Mouse (Mus musculus) intestine, embryonic 15.5 days (tissue): ENCODE results near the gene Drc1. TPM values are rescaled to one million over a fixed set of nuclear protein-coding genes. Genes with fewer than 3 reads are reported as not detected.

ENCODE experiments used
- ATAC-seq: fragments of 200-750 bp; cut with Nextera tagmentation; 2 replicates; pipeline ENCODE4 v1.8.0; 2017; ENCODE audit warnings: moderate TSS enrichment, moderate library complexity
- H3K27ac ChIP-seq: fragments of 300-500 bp; sonication (generic); 2 replicates; pipeline ENCODE4 v1.5.1; 2015; ENCODE audit warnings: mild to moderate bottlenecking, inconsistent platforms
- H3K27me3 ChIP-seq: fragments of 300-500 bp; sonication (generic); replicated peaks from 2 replicates; pipeline ENCODE4 v1.6.1; 2015; ENCODE audit warnings: inconsistent platforms
- H3K36me3 ChIP-seq: fragments of 300-500 bp; sonication (generic); 2 replicates; pipeline ENCODE4 v1.6.1; 2015; ENCODE audit warnings: inconsistent platforms
- H3K4me1 ChIP-seq: fragments of 300-500 bp; sonication (generic); replicated peaks from 2 replicates; pipeline ENCODE4 v1.6.1; 2015; ENCODE audit warnings: inconsistent platforms
- H3K4me2 ChIP-seq: fragments of 300-500 bp; sonication (generic); replicated peaks from 2 replicates; pipeline ENCODE4 v1.6.1; 2015; ENCODE audit warnings: mild to moderate bottlenecking, inconsistent platforms
- H3K4me3 ChIP-seq: fragments of 300-500 bp; sonication (generic); replicated peaks from 2 replicates; pipeline ENCODE4 v1.5.1; 2015; ENCODE audit warnings: inconsistent platforms
- H3K9ac ChIP-seq: fragments of 300-500 bp; sonication (generic); 2 replicates; pipeline ENCODE4 v1.6.1; 2015; ENCODE audit warnings: inconsistent platforms
- H3K9me3 ChIP-seq: fragments of 300-500 bp; sonication (generic); 2 replicates; pipeline ENCODE4 v1.6.1; 2016; ENCODE audit warnings: inconsistent platforms
- WGBS: fragments of 180-500 bp; shearing (Covaris S2); methylation state at CpG from one replicate; pipeline ENCODE4 v1.1.7; 2015; 5-methylcytosine and 5-hydroxymethylcytosine counted together
- polyA plus RNA-seq: library from polyadenylated mRNA; unstranded; fragments of >200 nt; fragmentation: Nextera tagmentation; extraction: Ambion mirVana; gene quantifications from 2 replicates; pipeline ENCODE4 v1.2.1, GENCODE M21; 2015

Gene Drc1
- polyA plus RNA-seq, 1 experiment from 2014 or later = 0.38 TPM

GRCm38 (mm10) chr5:30382876-30383275 lies 101.7 kb downstream of the Drc1 start:
- no peak for ATAC-seq
- 42% methylated on average over 7 of the region's 7 CpGs for WGBS
- no peaks in the 10 kb centered on the region for H3K27me3 ChIP-seq
- H3K36me3 ChIP-seq = no peaks in the 10 kb centered on the region
- no peaks in the 10 kb centered on the region for H3K9me3 ChIP-seq
- no peak overlapping the region for H3K4me2 ChIP-seq
- no peak overlapping the region for H3K4me3 ChIP-seq
- H3K9ac ChIP-seq = no peak overlapping the region
- no peaks in the 10 kb centered on the region for H3K4me1 ChIP-seq
- H3K27ac ChIP-seq = no peak overlapping the region

GRCm38 (mm10) chr5:30387726-30388125 lies 106.5 kb downstream of the Drc1 start:
- Histone ChIP-seq H3K27ac (no peak overlapping the region), H3K4me2 (no peak overlapping the region), H3K4me3 (no peak overlapping the region), H3K9ac (no peak overlapping the region), H3K4me1 (no peaks in the 10 kb centered on the region), H3K9me3 (no peaks in the 10 kb centered on the region), H3K27me3 (no peaks in the 10 kb centered on the region), H3K36me3 (no peaks in the 10 kb centered on the region)
- ATAC-seq = no peak
- 78% methylated on average over 6 of the region's 6 CpGs for WGBS

GRCm38 (mm10) chr5:30389836-30390235 lies 108.6 kb downstream of the Drc1 start:
- H3K9me3 ChIP-seq = no peaks in the 10 kb centered on the region
- H3K4me2 ChIP-seq = no peak overlapping the region
- H3K4me3 ChIP-seq = no peak overlapping the region
- H3K4me1 ChIP-seq = no peaks in the 10 kb centered on the region
- ATAC-seq = no peak
- no peaks in the 10 kb centered on the region for H3K36me3 ChIP-seq
- H3K9ac ChIP-seq = no peak overlapping the region
- H3K27ac ChIP-seq = no peak overlapping the region
- H3K27me3 ChIP-seq = no peaks in the 10 kb centered on the region
- WGBS = 90% methylated on average over 5 of the region's 5 CpGs

- no peak overlapping the region for H3K4me3 ChIP-seq
- no peak for ATAC-seq
- no peak overlapping the region for H3K4me2 ChIP-seq
- no peak overlapping the region for H3K9ac ChIP-seq
- H3K27me3 ChIP-seq = no peaks in the 10 kb centered on the region
- H3K27ac ChIP-seq = no peak overlapping the region
- H3K36me3 ChIP-seq = no peaks in the 10 kb centered on the region
- H3K9me3 ChIP-seq = no peaks in the 10 kb centered on the region
- H3K4me1 ChIP-seq = no peaks in the 10 kb centered on the region
- 25% methylated on average over 7 of the region's 7 CpGs for WGBS
Observed at GRCm38 (mm10) chr5:30391473-30391872, 110.3 kb downstream of the Drc1 start.

GRCm38 (mm10) chr5:30400521-30400920 lies 119.3 kb downstream of the Drc1 start:
- Histone ChIP-seq H3K4me3 (no peak overlapping the region), H3K27ac (no peak overlapping the region), H3K4me1 (no peaks in the 10 kb centered on the region), H3K4me2 (no peak overlapping the region), H3K9ac (no peak overlapping the region), H3K36me3 (no peaks in the 10 kb centered on the region), H3K27me3 (no peaks in the 10 kb centered on the region), H3K9me3 (no peaks in the 10 kb centered on the region)
- 83% methylated on average over 5 of the region's 5 CpGs for WGBS
- no peak for ATAC-seq

DNA sequence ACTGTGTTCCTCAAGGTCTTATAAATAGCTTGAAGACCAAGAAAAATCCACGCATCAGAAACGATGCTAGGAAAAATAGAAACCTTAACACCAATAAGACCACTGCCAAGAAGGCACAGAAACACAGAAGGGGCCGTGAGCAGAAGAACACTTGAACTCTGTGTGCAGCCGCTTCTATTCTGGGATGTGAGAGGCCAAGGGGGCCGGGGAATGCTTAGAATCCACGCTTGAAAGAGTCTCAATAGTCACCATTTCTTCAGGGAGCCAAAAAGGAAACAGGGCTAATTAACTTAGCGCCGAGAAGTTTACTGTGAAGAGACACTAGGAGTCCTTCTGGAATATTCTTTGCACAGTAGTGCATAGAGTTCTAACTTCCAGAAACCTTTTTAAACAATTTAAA lies 120.0 kb downstream of the Drc1 start:
- ATAC-seq = no peak
- Histone ChIP-seq H3K4me1 (no peaks in the 10 kb centered on the region), H3K4me3 (no peak overlapping the region), H3K27me3 (no peaks in the 10 kb centered on the region), H3K36me3 (no peaks in the 10 kb centered on the region), H3K9ac (no peak overlapping the region), H3K9me3 (no peaks in the 10 kb centered on the region), H3K27ac (no peak overlapping the region), H3K4me2 (no peak overlapping the region)
- 54% methylated on average over 8 of the region's 8 CpGs for WGBS

DNA sequence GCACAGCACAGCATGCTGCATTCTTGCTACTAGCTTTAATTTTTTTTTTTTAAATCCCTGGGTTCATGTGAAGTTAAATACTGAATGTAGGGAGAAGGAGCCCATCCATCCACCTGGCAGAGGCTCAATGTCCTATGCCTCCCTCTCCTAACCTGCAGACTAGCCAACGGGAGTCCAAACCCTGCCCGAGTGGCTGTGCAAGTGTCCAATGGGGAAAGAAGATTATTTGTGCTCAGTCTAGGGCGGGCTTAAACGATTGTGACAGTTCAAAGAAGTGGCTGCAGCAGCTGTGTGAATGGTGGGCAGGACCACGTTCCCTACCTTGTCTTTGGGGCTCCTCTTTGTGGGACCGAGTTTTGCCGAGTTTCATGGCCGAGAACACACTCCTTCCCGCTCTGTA lies 125.7 kb downstream of the Drc1 start:
- Histone ChIP-seq H3K36me3 (no peaks in the 10 kb centered on the region), H3K9ac (no peak overlapping the region), H3K9me3 (no peaks in the 10 kb centered on the region), H3K4me1 (0 out of 2 replicates have a peak, but pooled peaks cover 3% of the 10 kb centered on the region), H3K27ac (no peak overlapping the region), H3K4me3 (no peak overlapping the region), H3K4me2 (no peak overlapping the region), H3K27me3 (no peaks in the 10 kb centered on the region)
- WGBS = 19% methylated on average over 9 of the region's 9 CpGs
- no peak for ATAC-seq

DNA sequence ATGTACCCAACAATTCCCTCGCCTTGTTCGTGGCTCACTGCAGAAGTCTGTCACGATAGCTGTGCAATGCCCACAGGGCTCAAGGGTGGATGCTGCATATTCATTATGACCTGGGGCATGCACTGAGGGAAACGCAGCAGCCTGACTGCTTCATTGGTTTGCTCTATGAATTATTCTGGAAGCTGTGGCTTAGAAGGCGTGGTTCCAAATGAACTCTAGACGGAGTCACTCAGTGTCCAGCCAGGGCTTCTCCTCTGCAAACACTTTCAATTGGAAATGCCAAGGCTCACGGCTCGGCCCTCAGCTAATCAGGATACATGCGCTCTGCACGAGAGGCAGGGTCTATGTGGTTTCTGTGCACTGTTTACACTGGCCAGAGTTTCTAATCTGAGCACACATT lies 130.3 kb downstream of the Drc1 start:
- H3K4me1 ChIP-seq = 0 out of 2 replicates have a peak, but pooled peaks cover 2% of the 10 kb centered on the region
- H3K27ac ChIP-seq = no peak overlapping the region
- no peak for ATAC-seq
- no peaks in the 10 kb centered on the region for H3K27me3 ChIP-seq
- WGBS = 68% methylated on average over 10 of the region's 10 CpGs
- no peak overlapping the region for H3K9ac ChIP-seq
- H3K4me2 ChIP-seq = no peak overlapping the region
- no peak overlapping the region for H3K4me3 ChIP-seq
- H3K36me3 ChIP-seq = no peaks in the 10 kb centered on the region
- H3K9me3 ChIP-seq = no peaks in the 10 kb centered on the region

DNA sequence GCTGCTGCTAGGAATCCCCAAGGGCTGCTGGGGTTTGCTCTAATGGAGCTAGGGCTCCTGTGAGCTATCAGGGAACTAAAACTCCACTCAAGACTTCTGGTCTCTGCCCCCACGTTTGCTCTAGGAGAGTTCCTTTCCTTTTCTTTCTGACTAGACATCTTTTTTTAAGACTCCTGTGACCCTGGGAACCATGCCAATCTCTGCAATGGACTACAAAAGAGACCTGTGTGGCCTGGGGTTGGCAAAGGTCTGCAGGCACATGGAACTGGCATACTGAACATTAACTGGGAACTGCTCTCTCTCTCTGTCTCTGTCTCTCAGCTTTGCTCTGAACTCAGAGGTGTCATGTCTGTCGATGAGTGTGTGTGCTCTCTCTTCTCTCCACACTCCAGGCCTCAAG lies 134.2 kb downstream of the Drc1 start:
- Histone ChIP-seq H3K36me3 (no peaks in the 10 kb centered on the region), H3K27ac (no peak overlapping the region), H3K4me2 (no peak overlapping the region), H3K4me3 (no peak overlapping the region), H3K27me3 (no peaks in the 10 kb centered on the region), H3K9ac (no peak overlapping the region), H3K9me3 (no peaks in the 10 kb centered on the region), H3K4me1 (no peaks in the 10 kb centered on the region)
- 58% methylated on average over 2 of the region's 2 CpGs for WGBS
- ATAC-seq = no peak

GRCm38 (mm10) chr5:30415876-30416275 lies 134.7 kb downstream of the Drc1 start:
- Histone ChIP-seq H3K27me3 (no peaks in the 10 kb centered on the region), H3K9me3 (no peaks in the 10 kb centered on the region), H3K4me1 (no peaks in the 10 kb centered on the region), H3K36me3 (no peaks in the 10 kb centered on the region), H3K4me2 (no peak overlapping the region), H3K4me3 (no peak overlapping the region), H3K27ac (no peak overlapping the region), H3K9ac (no peak overlapping the region)
- WGBS = 66% methylated on average over 4 of the region's 4 CpGs
- ATAC-seq = no peak

Other genes with a start within 250 kb of the Drc1 start
- 276 and 288 TPM in 2 replicates for gene Tyms, start 207.8 kb upstream of the Drc1 start, polyA plus RNA-seq
- gene Garem2, start 176.2 kb upstream of the Drc1 start, polyA plus RNA-seq = 0.53 and 0.57 TPM in 2 replicates
- not detected in 2 replicates for gene 3110082J24Rik, start 175.3 kb upstream of the Drc1 start, polyA plus RNA-seq
- 178 and 193 TPM in 2 replicates for gene Hadha, start 126.2 kb upstream of the Drc1 start, polyA plus RNA-seq
- 246 and 269 TPM in 2 replicates for gene Hadhb, start 126.1 kb upstream of the Drc1 start, polyA plus RNA-seq
- gene Adgrf3, start 75.7 kb upstream of the Drc1 start, polyA plus RNA-seq = 0.19 and 0.38 TPM in 2 replicates
- 37.3 and 38.1 TPM in 2 replicates for gene Selenoi, start 48.8 kb upstream of the Drc1 start, polyA plus RNA-seq
- gene Otof, start 180.5 kb downstream of the Drc1 start, polyA plus RNA-seq = 0.66 and 0.84 TPM in 2 replicates
- gene 1700001C02Rik, start 184.7 kb downstream of the Drc1 start, polyA plus RNA-seq = not detected in 2 replicates